Mouse (Mus musculus): Measurements from ENCODE around the gene Arhgef3.

- no peak for TF ChIP-seq CTCF (conservative IDR thresholded peaks at IDR 0.05; ENCODE audit: insufficient read depth, insufficient read length, low read depth, low read length)
- no peak for TF ChIP-seq POLR2A (IDR thresholded peaks at IDR 0.05; ENCODE audit: low read depth, low read length)
These were observed 187.2 kb downstream of the Arhgef3 start for GRCm38 (mm10) chr14:27301768-27302499.
